Mouse (Mus musculus): Measurements from ENCODE around the gene Dmac2. TPM values are rescaled to one million over a fixed set of nuclear protein-coding genes. Genes with fewer than 3 reads are reported as not detected.

Dmac2 gene
- polyA plus RNA-seq, 1 experiment from 2014 or later = 52.0 TPM

- WGBS = 1% methylated on average over 25 of the region's 29 CpGs
- peaks cover 9% of the 10 kb centered on the region for H3K27me3 ChIP-seq (replicated peaks; ENCODE audit: control insufficient read depth, insufficient read depth, low read length)
- 0 out of 2 replicates have a peak within 1 kb of the TSS, but pooled peaks have one; percentile 17 for H3K27ac ChIP-seq (ENCODE audit: low read depth, low read length)
Measured at GRCm38 (mm10) chr7:25674719-25675300, 55.6 kb downstream of the Dmac2 start, which contains the start of gene Tmem91. Tmem91 (minus strand) TSS chr7:25675166.

More at GRCm38 (mm10) chr7:25674719-25675300, 55.6 kb downstream of the Dmac2 start, which contains the start of gene Tmem91:
- peak; percentile 75 for ATAC-seq
- Histone ChIP-seq H3K4me2 (ENCODE audit: low read length) (peak within 1 kb of the TSS; percentile 47), H3K9me3 (ENCODE audit: control insufficient read depth, low read length) (no peaks in the 10 kb centered on the region), H3K9ac (ENCODE audit: low read depth, low read length) (peak within 1 kb of the TSS; percentile 50), H3K4me1 (ENCODE audit: control insufficient read depth, insufficient read depth, low read depth, low read length) (peaks cover 4% of the 10 kb centered on the region), H3K36me3 (ENCODE audit: control insufficient read depth, insufficient read depth, low read length) (no peaks in the 10 kb centered on the region), H3K4me3 (ENCODE audit: low read length) (peak within 1 kb of the TSS; percentile 41)

Other genes starting within 250 kb of the Dmac2 start
- 0.54 and 0.90 TPM in 2 replicates for gene Cnfn, start 249.7 kb upstream of the Dmac2 start, polyA plus RNA-seq (2015; fragmentation: Nextera tagmentation; extraction: Ambion mirVana)
- gene Lipe, start 220.7 kb upstream of the Dmac2 start, polyA plus RNA-seq (2015; fragmentation: Nextera tagmentation; extraction: Ambion mirVana) = 12.4 TPM in 2 replicates
- 0.65 and 1.1 TPM in 2 replicates for gene Cxcl17, start 206.5 kb upstream of the Dmac2 start, polyA plus RNA-seq (2015; fragmentation: Nextera tagmentation; extraction: Ambion mirVana)
- gene Ceacam1, start 141.8 kb upstream of the Dmac2 start, polyA plus RNA-seq (2015; fragmentation: Nextera tagmentation; extraction: Ambion mirVana) = 0.59 and 1.6 TPM in 2 replicates
- gene Ceacam2, start 79.6 kb upstream of the Dmac2 start, polyA plus RNA-seq (2015; fragmentation: Nextera tagmentation; extraction: Ambion mirVana) = 0.05 and 0.16 TPM in 2 replicates
- gene Erich4, start 3.5 kb upstream of the Dmac2 start, polyA plus RNA-seq (2015; fragmentation: Nextera tagmentation; extraction: Ambion mirVana) = not detected in 2 replicates
- 0.89 and 1.1 TPM in 2 replicates for gene B3gnt8, start 7.2 kb downstream of the Dmac2 start, polyA plus RNA-seq (2015; fragmentation: Nextera tagmentation; extraction: Ambion mirVana)
- 46.8 and 51.8 TPM in 2 replicates for gene Bckdha, start 39.6 kb downstream of the Dmac2 start, polyA plus RNA-seq (2015; fragmentation: Nextera tagmentation; extraction: Ambion mirVana)
- 39.5 and 42.9 TPM in 2 replicates for gene Exosc5, start 39.8 kb downstream of the Dmac2 start, polyA plus RNA-seq (2015; fragmentation: Nextera tagmentation; extraction: Ambion mirVana)
- 101 and 129 TPM in 2 replicates for gene Tmem91, start 55.8 kb downstream of the Dmac2 start, polyA plus RNA-seq (2015; fragmentation: Nextera tagmentation; extraction: Ambion mirVana)
- gene B9d2, start 61.4 kb downstream of the Dmac2 start, polyA plus RNA-seq (2015; fragmentation: Nextera tagmentation; extraction: Ambion mirVana) = 48.4 and 49.8 TPM in 2 replicates
- 0.63 and 1.2 TPM in 2 replicates for gene Tgfb1, start 67.6 kb downstream of the Dmac2 start, polyA plus RNA-seq (2015; fragmentation: Nextera tagmentation; extraction: Ambion mirVana)
- gene Ccdc97, start 99.7 kb downstream of the Dmac2 start, polyA plus RNA-seq (2015; fragmentation: Nextera tagmentation; extraction: Ambion mirVana) = 29.3 and 40.1 TPM in 2 replicates
- gene Hnrnpul1, start 135.3 kb downstream of the Dmac2 start, polyA plus RNA-seq (2015; fragmentation: Nextera tagmentation; extraction: Ambion mirVana) = 32.3 and 37.6 TPM in 2 replicates
- gene Axl, start 169.3 kb downstream of the Dmac2 start, polyA plus RNA-seq (2015; fragmentation: Nextera tagmentation; extraction: Ambion mirVana) = 18.1 and 25.5 TPM in 2 replicates
- 4.1 and 4.6 TPM in 2 replicates for gene Cyp2s1, start 197.5 kb downstream of the Dmac2 start, polyA plus RNA-seq (2015; fragmentation: Nextera tagmentation; extraction: Ambion mirVana)

Measured in hindbrain, embryonic 16.5 days (tissue).